Mouse (Mus musculus): Measurements from ENCODE around the gene Kcnmb1. TPM values are rescaled to one million over a fixed set of nuclear protein-coding genes. Genes with fewer than 3 reads are reported as not detected.
A peak's percentile ranks its signal among the peaks of the same experiment; 100 is the strongest.

Kcnmb1 gene
- total RNA-seq, 1 experiment = 0.22 TPM

GRCm38 (mm10) chr11:34001938-34002592 is 39.3 kb downstream of the Kcnmb1 start:
- no peaks in the 10 kb centered on the region for H3K36me3 ChIP-seq (ENCODE audit: control insufficient read depth, insufficient read depth, low read length, poor library complexity, severe bottlenecking)
- TF ChIP-seq ZNF384 (IDR thresholded peaks at IDR 0.05; ENCODE audit: low read depth, low read length) (no peak), HCFC1 (IDR thresholded peaks at IDR 0.05; ENCODE audit: borderline replicate concordance, insufficient read depth, low read length) (no peak)
- H3K27ac ChIP-seq (ENCODE audit: insufficient read depth, low read depth, low read length, poor library complexity, severe bottlenecking) = no peak overlapping the region
- no peaks in the 10 kb centered on the region for H3K4me1 ChIP-seq (ENCODE audit: control insufficient read depth in 2 of 2, insufficient read depth in 2 of 2, low read length in 2 of 2, poor library complexity in 1 of 2)
- DNase-seq (ENCODE audit: low read depth, low spot score) = peak; percentile 54
- no peak overlapping the region for H3K9ac ChIP-seq (ENCODE audit: insufficient read depth, low read depth, low read length, poor library complexity, severe bottlenecking)
- H3K9me3 ChIP-seq (ENCODE audit: control insufficient read depth, insufficient read depth, low read depth, low read length) = no peaks in the 10 kb centered on the region
- no peak overlapping the region for H3K4me3 ChIP-seq (ENCODE audit: insufficient read depth in 1 of 2, low read depth in 1 of 2, low read length in 2 of 2, poor library complexity in 1 of 2, severe bottlenecking in 1 of 2)
- in situ Hi-C loops (cut with MboI; ENCODE audit: low sequenced_read_pairs in 2 of 2, unreplicated experiment in 2 of 2) = no loop called here

GRCm38 (mm10) chr11:34002593-34002965 is 39.8 kb downstream of the Kcnmb1 start:
- in situ Hi-C loops (cut with MboI; ENCODE audit: low sequenced_read_pairs in 2 of 2, unreplicated experiment in 2 of 2) = no loop called here
- Histone ChIP-seq H3K4me3 (ENCODE audit: insufficient read depth in 1 of 2, low read depth in 1 of 2, low read length in 2 of 2, poor library complexity in 1 of 2, severe bottlenecking in 1 of 2) (no peak overlapping the region), H3K9me3 (ENCODE audit: control insufficient read depth, insufficient read depth, low read depth, low read length) (no peaks in the 10 kb centered on the region), H3K4me1 (ENCODE audit: control insufficient read depth in 2 of 2, insufficient read depth in 2 of 2, low read length in 2 of 2, poor library complexity in 1 of 2) (no peaks in the 10 kb centered on the region), H3K27ac (ENCODE audit: insufficient read depth, low read depth, low read length, poor library complexity, severe bottlenecking) (no peak overlapping the region), H3K36me3 (ENCODE audit: control insufficient read depth, insufficient read depth, low read length, poor library complexity, severe bottlenecking) (no peaks in the 10 kb centered on the region), H3K9ac (ENCODE audit: insufficient read depth, low read depth, low read length, poor library complexity, severe bottlenecking) (no peak overlapping the region)
- TF ChIP-seq ZC3H11A (IDR thresholded peaks at IDR 0.05; ENCODE audit: borderline replicate concordance, low read depth, low read length) = no peak
- DNase-seq (ENCODE audit: low read depth, low spot score) = no peak

GRCm38 (mm10) chr11:34007616-34008015 is 44.8 kb downstream of the Kcnmb1 start:
- in situ Hi-C loops (cut with MboI; ENCODE audit: low sequenced_read_pairs in 2 of 2, unreplicated experiment in 2 of 2) = no loop called here
- no peak for TF ChIP-seq CHD2 (IDR thresholded peaks at IDR 0.05; ENCODE audit: low read depth, low read length)
- no peak for TF ChIP-seq ZC3H11A (IDR thresholded peaks at IDR 0.05; ENCODE audit: borderline replicate concordance, low read depth, low read length)
- TF ChIP-seq MAFK (IDR thresholded peaks at IDR 0.05; ENCODE audit: insufficient read depth, low read depth, low read length) = no peak
- TF ChIP-seq ZNF384 (IDR thresholded peaks at IDR 0.05; ENCODE audit: low read depth, low read length) = no peak
- no peak for TF ChIP-seq HCFC1 (IDR thresholded peaks at IDR 0.05; ENCODE audit: borderline replicate concordance, insufficient read depth, low read length)
- H3K4me1 ChIP-seq (ENCODE audit: control insufficient read depth in 2 of 2, insufficient read depth in 2 of 2, low read length in 2 of 2, poor library complexity in 1 of 2) = no peaks in the 10 kb centered on the region

GRCm38 (mm10) chr11:34008214-34008613 is 45.4 kb downstream of the Kcnmb1 start:
- TF ChIP-seq ZNF384 (IDR thresholded peaks at IDR 0.05; ENCODE audit: low read depth, low read length) = no peak
- no peak for TF ChIP-seq ZC3H11A (IDR thresholded peaks at IDR 0.05; ENCODE audit: borderline replicate concordance, low read depth, low read length)
- TF ChIP-seq CHD2 (IDR thresholded peaks at IDR 0.05; ENCODE audit: low read depth, low read length) = no peak
- no peak for TF ChIP-seq MAFK (IDR thresholded peaks at IDR 0.05; ENCODE audit: insufficient read depth, low read depth, low read length)
- TF ChIP-seq HCFC1 (IDR thresholded peaks at IDR 0.05; ENCODE audit: borderline replicate concordance, insufficient read depth, low read length) = no peak
- no peak overlapping the region for H3K9ac ChIP-seq (ENCODE audit: insufficient read depth, low read depth, low read length, poor library complexity, severe bottlenecking)
- no peak overlapping the region for H3K4me3 ChIP-seq (ENCODE audit: insufficient read depth in 1 of 2, low read depth in 1 of 2, low read length in 2 of 2, poor library complexity in 1 of 2, severe bottlenecking in 1 of 2)
- H3K36me3 ChIP-seq (ENCODE audit: control insufficient read depth, insufficient read depth, low read length, poor library complexity, severe bottlenecking) = no peaks in the 10 kb centered on the region
- in situ Hi-C loops (cut with MboI; ENCODE audit: low sequenced_read_pairs in 2 of 2, unreplicated experiment in 2 of 2) = no loop called here
- no peak for DNase-seq (ENCODE audit: low read depth, low spot score)
- no peaks in the 10 kb centered on the region for H3K4me1 ChIP-seq (ENCODE audit: control insufficient read depth in 2 of 2, insufficient read depth in 2 of 2, low read length in 2 of 2, poor library complexity in 1 of 2)
- H3K9me3 ChIP-seq (ENCODE audit: control insufficient read depth, insufficient read depth, low read depth, low read length) = no peaks in the 10 kb centered on the region
- no peak overlapping the region for H3K27ac ChIP-seq (ENCODE audit: insufficient read depth, low read depth, low read length, poor library complexity, severe bottlenecking)

More at GRCm38 (mm10) chr11:34007616-34008015, 44.8 kb downstream of the Kcnmb1 start:
- no peaks in the 10 kb centered on the region for H3K9me3 ChIP-seq (ENCODE audit: control insufficient read depth, insufficient read depth, low read depth, low read length)
- no peak overlapping the region for H3K4me3 ChIP-seq (ENCODE audit: insufficient read depth in 1 of 2, low read depth in 1 of 2, low read length in 2 of 2, poor library complexity in 1 of 2, severe bottlenecking in 1 of 2)
- DNase-seq (ENCODE audit: low read depth, low spot score) = no peak
- H3K36me3 ChIP-seq (ENCODE audit: control insufficient read depth, insufficient read depth, low read length, poor library complexity, severe bottlenecking) = no peaks in the 10 kb centered on the region
- H3K9ac ChIP-seq (ENCODE audit: insufficient read depth, low read depth, low read length, poor library complexity, severe bottlenecking) = no peak overlapping the region
- no peak overlapping the region for H3K27ac ChIP-seq (ENCODE audit: insufficient read depth, low read depth, low read length, poor library complexity, severe bottlenecking)

GRCm38 (mm10) chr11:34008702-34009101 is 45.9 kb downstream of the Kcnmb1 start:
- H3K27ac ChIP-seq (ENCODE audit: insufficient read depth, low read depth, low read length, poor library complexity, severe bottlenecking) = no peak overlapping the region
- no peak overlapping the region for H3K4me3 ChIP-seq (ENCODE audit: insufficient read depth in 1 of 2, low read depth in 1 of 2, low read length in 2 of 2, poor library complexity in 1 of 2, severe bottlenecking in 1 of 2)
- in situ Hi-C loops (cut with MboI; ENCODE audit: low sequenced_read_pairs in 2 of 2, unreplicated experiment in 2 of 2) = no loop called here
- peak; percentile 62 for DNase-seq (ENCODE audit: low read depth, low spot score)
- no peaks in the 10 kb centered on the region for H3K4me1 ChIP-seq (ENCODE audit: control insufficient read depth in 2 of 2, insufficient read depth in 2 of 2, low read length in 2 of 2, poor library complexity in 1 of 2)
- H3K36me3 ChIP-seq (ENCODE audit: control insufficient read depth, insufficient read depth, low read length, poor library complexity, severe bottlenecking) = no peaks in the 10 kb centered on the region
- no peak for TF ChIP-seq ZNF384 (IDR thresholded peaks at IDR 0.05; ENCODE audit: low read depth, low read length)
- no peak for TF ChIP-seq MAFK (IDR thresholded peaks at IDR 0.05; ENCODE audit: insufficient read depth, low read depth, low read length)
- no peak for TF ChIP-seq CHD2 (IDR thresholded peaks at IDR 0.05; ENCODE audit: low read depth, low read length)
- TF ChIP-seq ZC3H11A (IDR thresholded peaks at IDR 0.05; ENCODE audit: borderline replicate concordance, low read depth, low read length) = no peak; the same call in 1 of the 2 replicates
- no peak for TF ChIP-seq HCFC1 (IDR thresholded peaks at IDR 0.05; ENCODE audit: borderline replicate concordance, insufficient read depth, low read length)
- no peak overlapping the region for H3K9ac ChIP-seq (ENCODE audit: insufficient read depth, low read depth, low read length, poor library complexity, severe bottlenecking)
- no peaks in the 10 kb centered on the region for H3K9me3 ChIP-seq (ENCODE audit: control insufficient read depth, insufficient read depth, low read depth, low read length)

Measured in ES-E14 (cell line).